Mouse (Mus musculus): Measurements from ENCODE around the gene Paxx.

GRCm38 (mm10) chr2:25484901-25485647 lies 24.2 kb upstream of the Paxx start:
- TF ChIP-seq POLR2A (IDR thresholded peaks at IDR 0.05; ENCODE audit: borderline replicate concordance, low read depth, low read length): no peak
- TF ChIP-seq CTCF (IDR thresholded peaks at IDR 0.05; ENCODE audit: low read depth, low read length): no peak

All from bone marrow macrophage, adult 2 months (primary cell).